Mouse (Mus musculus) MEL (cell line): ENCODE measurements around the gene Nyap1. TPM values are rescaled to one million over a fixed set of nuclear protein-coding genes. Genes with fewer than 3 reads are reported as not detected.

Experiments
- DNase-seq: peaks from one replicate; pipeline ENCODE4 v3.0.0; 2011; ENCODE audit warnings: low read depth, low spot score
- H3K27ac ChIP-seq: 2 replicates; pipeline ENCODE4 v1.5.1; 2012; ENCODE audit warnings: low read depth, mild to moderate bottlenecking, control low read depth, low read length, moderate library complexity; ENCODE audit not compliant: control insufficient read depth
- H3K27me3 ChIP-seq, 2 experiments: fragments of 150-350 bp in 1 of 2; sonication (generic) in 1 of 2; 2 replicates each; pipeline ENCODE4 v1.6.1; 2012; ENCODE audit warnings: low read length in 2 of 2, mild to moderate bottlenecking in 2 of 2, improper control_type of control experiment in 1 of 2, moderate library complexity in 1 of 2; ENCODE audit not compliant: insufficient read depth in 2 of 2, control insufficient read depth in 1 of 2
- H3K36me3 ChIP-seq, 2 experiments: 2 replicates each; pipeline ENCODE4 v1.6.1; 2012 to 2014; ENCODE audit warnings: low read length in 2 of 2, improper control_type of control experiment in 1 of 2, inconsistent platforms in 1 of 2, mild to moderate bottlenecking in 1 of 2; ENCODE audit not compliant: insufficient read depth in 2 of 2, control insufficient read depth in 1 of 2
- H3K4me1 ChIP-seq, 2 experiments: fragments of 150-350 bp in 1 of 2; sonication (generic) in 1 of 2; 2 replicates each; pipeline ENCODE4 v1.6.1; 2012; ENCODE audit warnings: low read length in 2 of 2, improper control_type of control experiment in 1 of 2, mild to moderate bottlenecking in 1 of 2; ENCODE audit not compliant: insufficient read depth in 2 of 2, control insufficient read depth in 1 of 2
- H3K4me3 ChIP-seq, 2 experiments: fragments of 150-350 bp in 1 of 2; sonication (generic) in 1 of 2; 2 replicates each; pipeline ENCODE4 v1.5.1; 2012; ENCODE audit warnings: low read depth in 2 of 2, low read length in 2 of 2, mild to moderate bottlenecking in 2 of 2, moderate library complexity in 2 of 2, control low read depth in 1 of 2, improper control_type of control experiment in 1 of 2; ENCODE audit not compliant: control insufficient read depth in 1 of 2, insufficient read depth in 1 of 2
- H3K79me2 ChIP-seq: 2 replicates; pipeline ENCODE4 v1.6.1; 2012; ENCODE audit warnings: mild to moderate bottlenecking, low read length, moderate library complexity; ENCODE audit not compliant: control insufficient read depth, poor library complexity, insufficient read depth
- H3K9ac ChIP-seq: 2 replicates; pipeline ENCODE4 v1.6.1; 2012; ENCODE audit warnings: low read depth, mild to moderate bottlenecking, control low read depth, low read length, moderate library complexity; ENCODE audit not compliant: control insufficient read depth, poor library complexity, severe bottlenecking
- H3K9me3 ChIP-seq: fragments of 150-350 bp; sonication (generic); replicated peaks from 2 replicates; pipeline ENCODE4 v1.6.1; 2012; ENCODE audit warnings: mild to moderate bottlenecking, low read length, improper control_type of control experiment, moderate library complexity; ENCODE audit not compliant: insufficient read depth
- BHLHE40 ChIP-seq: IDR thresholded peaks from 2 replicates; pipeline ENCODE4 v1.6.1; 2012; ENCODE audit warnings: low read depth, mild to moderate bottlenecking, inconsistent platforms, low read length, improper control_type of control experiment, borderline replicate concordance
- CHD1 ChIP-seq: IDR thresholded peaks from 2 replicates; pipeline ENCODE4 v1.6.1; 2012; ENCODE audit warnings: low read depth, mild to moderate bottlenecking, inconsistent platforms, low read length, improper control_type of control experiment
- CTCF ChIP-seq, 3 experiments: IDR thresholded peaks in 2 of 3; conservative IDR thresholded peaks in 1 of 3; 2 replicates each; pipeline ENCODE4 v1.5.1; 2011 to 2012; ENCODE audit warnings: low read length in 3 of 3, low read depth in 2 of 3, mild to moderate bottlenecking in 2 of 3, improper control_type of control experiment in 1 of 3, inconsistent platforms in 1 of 3, mixed read lengths in 1 of 3, moderate library complexity in 1 of 3; ENCODE audit not compliant: control insufficient read depth in 1 of 3, insufficient read depth in 1 of 3, poor library complexity in 1 of 3, severe bottlenecking in 1 of 3
- ELF1 ChIP-seq: IDR thresholded peaks from 2 replicates; pipeline ENCODE4 v1.6.1; 2014; ENCODE audit warnings: low read depth, mild to moderate bottlenecking, inconsistent platforms, low read length, improper control_type of control experiment, moderate library complexity
- EP300 ChIP-seq, 2 experiments: IDR thresholded peaks; 2 replicates each; pipeline ENCODE4 v1.6.1; 2011; ENCODE audit warnings: improper control_type of control experiment in 2 of 2, low read length in 2 of 2, low read depth in 1 of 2, mild to moderate bottlenecking in 1 of 2
- ETS1 ChIP-seq: IDR thresholded peaks from 2 replicates; pipeline ENCODE4 v1.6.1; 2012; ENCODE audit warnings: low read depth, mild to moderate bottlenecking, inconsistent platforms, low read length, improper control_type of control experiment, moderate library complexity
- GABPA ChIP-seq: IDR thresholded peaks from 2 replicates; pipeline ENCODE4 v1.6.1; 2012; ENCODE audit warnings: low read depth, mild to moderate bottlenecking, inconsistent platforms, low read length, improper control_type of control experiment, moderate library complexity
- GATA1 ChIP-seq: IDR thresholded peaks from 2 replicates; pipeline ENCODE4 v1.6.1; 2011; ENCODE audit warnings: low read depth, low read length, improper control_type of control experiment
- HCFC1 ChIP-seq: IDR thresholded peaks from 2 replicates; pipeline ENCODE4 v1.6.1; 2012; ENCODE audit warnings: low read depth, mild to moderate bottlenecking, inconsistent platforms, low read length, improper control_type of control experiment, moderate library complexity
- JUND ChIP-seq: IDR thresholded peaks from 2 replicates; pipeline ENCODE4 v1.6.1; 2011; ENCODE audit warnings: low read depth, mild to moderate bottlenecking, improper control_type of control experiment, low read length
- KAT2A ChIP-seq: conservative IDR thresholded peaks from 2 replicates; pipeline ENCODE4 v1.6.1; 2012; ENCODE audit warnings: low read depth, low read length, improper control_type of control experiment, inconsistent platforms
- MAFK ChIP-seq: IDR thresholded peaks from 2 replicates; pipeline ENCODE4 v1.6.1; 2011; ENCODE audit warnings: low read depth, mild to moderate bottlenecking, low read length, improper control_type of control experiment, borderline replicate concordance
- MAX ChIP-seq: IDR thresholded peaks from 2 replicates; pipeline ENCODE4 v1.6.1; 2011; ENCODE audit warnings: low read length, improper control_type of control experiment
- MAZ ChIP-seq: IDR thresholded peaks from 2 replicates; pipeline ENCODE4 v1.6.1; 2012; ENCODE audit warnings: low read depth, mild to moderate bottlenecking, inconsistent platforms, low read length, improper control_type of control experiment
- MEF2A ChIP-seq: IDR thresholded peaks from 2 replicates; pipeline ENCODE4 v1.6.1; 2014; ENCODE audit warnings: low read depth, mild to moderate bottlenecking, inconsistent platforms, low read length, improper control_type of control experiment; ENCODE audit not compliant: poor library complexity, insufficient replicate concordance, severe bottlenecking; ENCODE audit errors: extremely low read depth
- MXI1 ChIP-seq: IDR thresholded peaks from 2 replicates; pipeline ENCODE4 v1.6.1; 2011; ENCODE audit warnings: mild to moderate bottlenecking, low read depth, low read length, improper control_type of control experiment
- MYC ChIP-seq: IDR thresholded peaks from 2 replicates; pipeline ENCODE4 v1.6.1; 2011; ENCODE audit warnings: low read depth, mild to moderate bottlenecking, low read length, improper control_type of control experiment, moderate library complexity
- NELFE ChIP-seq: IDR thresholded peaks from 2 replicates; pipeline ENCODE4 v1.6.1; 2011; ENCODE audit warnings: low read depth, low read length, improper control_type of control experiment
- POLR2A ChIP-seq, 2 experiments: IDR thresholded peaks; 2 replicates each; pipeline ENCODE4 v1.6.1; 2011 to 2012; ENCODE audit warnings: low read length in 2 of 2, mild to moderate bottlenecking in 2 of 2, control low read depth in 1 of 2, improper control_type of control experiment in 1 of 2, low read depth in 1 of 2, moderate library complexity in 1 of 2; ENCODE audit not compliant: control insufficient read depth in 1 of 2, insufficient read depth in 1 of 2, poor library complexity in 1 of 2
- POLR2AphosphoS2 ChIP-seq: IDR thresholded peaks from 2 replicates; pipeline ENCODE4 v1.6.1; 2011; ENCODE audit warnings: low read length, improper control_type of control experiment
- POLR2AphosphoS5 ChIP-seq: IDR thresholded peaks from 2 replicates; pipeline ENCODE4 v1.6.1; 2012; ENCODE audit warnings: low read depth, borderline replicate concordance, mild to moderate bottlenecking, inconsistent platforms, low read length, moderate library complexity, mixed read lengths
- SIN3A ChIP-seq: IDR thresholded peaks from 2 replicates; pipeline ENCODE4 v1.6.1; 2012; ENCODE audit warnings: low read length, improper control_type of control experiment, inconsistent platforms
- SMC3 ChIP-seq: IDR thresholded peaks from 2 replicates; pipeline ENCODE4 v1.6.1; 2011; ENCODE audit warnings: low read depth, low read length, improper control_type of control experiment
- TBP ChIP-seq: IDR thresholded peaks from 2 replicates; pipeline ENCODE4 v1.8.0; 2011; ENCODE audit warnings: low read depth, low read length, improper control_type of control experiment
- TCF12 ChIP-seq: IDR thresholded peaks from 2 replicates; pipeline ENCODE4 v1.6.1; 2014; ENCODE audit warnings: low read depth, mild to moderate bottlenecking, inconsistent platforms, low read length, improper control_type of control experiment, moderate library complexity
- UBTF ChIP-seq: IDR thresholded peaks from 2 replicates; pipeline ENCODE4 v1.6.1; 2012; ENCODE audit warnings: low read depth, mild to moderate bottlenecking, inconsistent platforms, low read length, improper control_type of control experiment, moderate library complexity, borderline replicate concordance; ENCODE audit not compliant: insufficient read depth
- ZKSCAN1 ChIP-seq: IDR thresholded peaks from 2 replicates; pipeline ENCODE4 v1.6.1; 2012; ENCODE audit warnings: low read depth, mild to moderate bottlenecking, inconsistent platforms, low read length, improper control_type of control experiment, moderate library complexity
- polyA plus RNA-seq, 2 experiments: library from polyadenylated mRNA; stranded (reverse) in 1 of 2; unstranded in 1 of 2; fragments of >175 nt in 1 of 2; fragments of >200 nt in 1 of 2; gene quantifications; 2 replicates each; pipeline versions ENCODE4 v1.2.1 to v1.2.4; 2012; ENCODE audit warnings: low replicate concordance in 2 of 2, low read depth in 1 of 2; ENCODE audit not compliant: insufficient read length in 2 of 2, insufficient read depth in 1 of 2, missing spikeins in 1 of 2
- total RNA-seq: library from RNA; depleted of rRNA; stranded (reverse); fragments of 300-350 nt; gene quantifications from 2 replicates; pipeline ENCODE4 v1.2.3, GENCODE M21; 2012

Nyap1 gene
- total and polyA plus RNA-seq, 3 experiments = 0.39 to 1.1 TPM; not detected in 1

GRCm38 (mm10) chr5:137713454-137713853 lies 28.0 kb downstream of the Nyap1 start:
- no peaks in the 10 kb centered on the region for H3K4me1 ChIP-seq
- no peaks in the 10 kb centered on the region for H3K27me3 ChIP-seq
- DNase-seq = no peak
- no peak overlapping the region for H3K9ac ChIP-seq
- no peak overlapping the region for H3K4me3 ChIP-seq
- no peak overlapping the region for H3K27ac ChIP-seq
- TF ChIP-seq MAFK (no peak), ELF1 (no peak), POLR2AphosphoS2 (no peak), SIN3A (no peak), GABPA (no peak), GATA1 (no peak), JUND (no peak), TBP (no peak), SMC3 (no peak), MXI1 (no peak), HCFC1 (no peak), NELFE (no peak)
- H3K9me3 ChIP-seq = no peaks in the 10 kb centered on the region
- no peaks in the 10 kb centered on the region for H3K79me2 ChIP-seq
- H3K36me3 ChIP-seq = no peaks in the 10 kb centered on the region

- Histone ChIP-seq H3K27ac (peak overlapping the region; percentile 99), H3K27me3 (no peaks in the 10 kb centered on the region), H3K4me3 (peak overlapping the region; percentile 47 to 60), H3K36me3 (peaks cover 0 to 4% of the 10 kb centered on the region in 2 experiments; a peak in 2 of 4 replicates), H3K4me1 (peaks cover 3 to 26% of the 10 kb centered on the region in 2 experiments; a peak in 3 of 4 replicates), H3K9me3 (no peaks in the 10 kb centered on the region), H3K9ac (peak overlapping the region; percentile 58), H3K79me2 (no peaks in the 10 kb centered on the region)
- peak; percentile 91 for DNase-seq
- no peak for TF ChIP-seq MEF2A
- TF ChIP-seq MAZ = no peak
- TF ChIP-seq NELFE = peak; percentile 30; the same call in 1 of the 2 replicates
- no peak for TF ChIP-seq POLR2AphosphoS5
- TF ChIP-seq JUND = no peak
- TF ChIP-seq MAFK = no peak
- TF ChIP-seq EP300 (IDR thresholded peaks at IDR 0.05; ENCODE audit: low read depth in 1 of 2, low read length in 2 of 2) = peak; percentile 52 to 58; a peak in 3 of 4 replicates
- TF ChIP-seq KAT2A = no peak
- TF ChIP-seq TBP = 0 out of 2 replicates have a peak, but pooled peaks have one; percentile 16
- TF ChIP-seq CTCF (IDR thresholded peaks at IDR 0.05 in 2 of 3, conservative IDR thresholded peaks at IDR 0.05 in 1 of 3; ENCODE audit: control insufficient read depth in 1 of 3, insufficient read depth in 1 of 3, low read depth in 2 of 3, low read length in 3 of 3, poor library complexity in 1 of 3, severe bottlenecking in 1 of 3) = no peak
- TF ChIP-seq SIN3A = peak; percentile 84
- no peak for TF ChIP-seq BHLHE40
- no peak for TF ChIP-seq GABPA
- TF ChIP-seq ZKSCAN1 = no peak
- TF ChIP-seq ETS1 = peak; percentile 85
- peak; percentile 57; the same call in 1 of the 2 replicates for TF ChIP-seq GATA1
- peak; percentile 60; the same call in 1 of the 2 replicates for TF ChIP-seq CHD1
- TF ChIP-seq TCF12 = peak; percentile 33; the same call in 1 of the 2 replicates
- peak; percentile 52; the same call in 1 of the 2 replicates for TF ChIP-seq MAX
- no peak for TF ChIP-seq POLR2AphosphoS2
- TF ChIP-seq POLR2A (IDR thresholded peaks at IDR 0.05; ENCODE audit: control insufficient read depth in 1 of 2, insufficient read depth in 1 of 2, low read depth in 1 of 2, low read length in 2 of 2, poor library complexity in 1 of 2) = peak in 1 of 2 experiments; percentile 43; a peak in 2 of 4 replicates
- peak; percentile 74 for TF ChIP-seq MXI1
- peak; percentile 66; the same call in 1 of the 2 replicates for TF ChIP-seq HCFC1
- no peak for TF ChIP-seq UBTF
- TF ChIP-seq MYC = 0 out of 2 replicates have a peak, but pooled peaks have one; percentile 44
These were observed 34.3 kb downstream of the Nyap1 start for GRCm38 (mm10) chr5:137706913-137707633.
